Mouse (Mus musculus) heart, adult 2 months (tissue): ENCODE measurements around the gene Luc7l3.

ENCODE experiments used
- CTCF ChIP-seq: fragments of 200-600 bp; IDR thresholded peaks from 2 replicates; pipeline ENCODE4 v1.8.1; 2022; ENCODE audit warnings: antibody characterized with exemption, mild to moderate bottlenecking, moderate library complexity
- EP300 ChIP-seq: fragments of 200-500 bp; IDR thresholded peaks from 2 replicates; pipeline ENCODE4 v1.6.1; 2011; ENCODE audit warnings: low read depth, low read length, control low read depth; ENCODE audit not compliant: insufficient read depth
- POLR2A ChIP-seq: fragments of 200-500 bp; IDR thresholded peaks from 2 replicates; pipeline ENCODE4 v1.6.1; 2011; ENCODE audit warnings: mild to moderate bottlenecking, low read depth, low read length, control low read depth; ENCODE audit not compliant: insufficient read depth

DNA sequence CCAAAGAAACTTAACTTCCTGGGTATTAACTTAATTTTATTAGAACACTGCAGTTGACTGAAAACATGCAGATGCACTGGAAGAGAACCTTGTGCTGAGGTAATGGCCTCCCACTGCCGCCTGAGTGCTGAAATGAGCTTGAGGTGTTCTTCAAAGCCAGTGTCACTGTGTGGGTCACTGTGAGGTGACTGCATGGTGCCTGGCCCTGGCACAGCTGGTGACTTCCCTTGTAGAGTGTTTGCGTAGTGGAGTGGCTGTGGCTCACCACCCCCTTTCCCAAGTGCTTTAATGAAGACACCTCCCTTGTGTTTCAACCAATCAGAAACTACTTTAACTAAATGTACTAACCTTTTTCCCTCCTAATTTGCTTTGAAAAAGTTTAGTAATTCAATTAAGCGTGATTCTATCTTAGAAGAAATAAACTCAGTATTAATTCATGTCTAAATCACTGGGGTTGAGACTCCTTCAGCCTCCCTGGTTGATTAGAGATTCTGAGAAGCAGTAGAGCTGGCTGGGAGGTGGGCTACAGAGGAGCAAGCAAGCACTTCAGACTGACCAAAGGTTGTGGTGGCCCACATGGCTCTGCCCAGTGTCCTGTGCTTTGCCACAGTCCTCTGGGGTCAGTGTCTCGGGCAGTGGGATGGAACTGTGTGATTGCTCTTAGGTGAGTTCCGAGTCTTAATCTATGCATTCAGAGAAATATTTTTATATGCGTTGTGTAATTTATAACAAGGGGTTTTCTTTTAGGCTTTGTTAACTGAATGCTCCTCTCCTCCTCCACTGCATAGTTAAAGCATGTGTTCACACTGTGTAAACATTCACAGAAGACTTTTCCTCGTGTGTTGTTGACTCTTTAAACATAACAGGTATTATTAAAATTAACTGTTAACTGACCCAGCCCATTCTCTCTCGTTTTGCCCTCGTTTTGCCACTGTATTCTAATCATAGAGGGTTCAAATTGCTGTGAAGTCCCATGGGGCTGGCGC lies 19.5 kb upstream of the Luc7l3 start:
- no peak for TF ChIP-seq CTCF
- TF ChIP-seq POLR2A = no peak
- TF ChIP-seq EP300 = no peak
